Comparison of ENCODE assay signal across 8 mouse cellular contexts in the genomic region with DNA sequence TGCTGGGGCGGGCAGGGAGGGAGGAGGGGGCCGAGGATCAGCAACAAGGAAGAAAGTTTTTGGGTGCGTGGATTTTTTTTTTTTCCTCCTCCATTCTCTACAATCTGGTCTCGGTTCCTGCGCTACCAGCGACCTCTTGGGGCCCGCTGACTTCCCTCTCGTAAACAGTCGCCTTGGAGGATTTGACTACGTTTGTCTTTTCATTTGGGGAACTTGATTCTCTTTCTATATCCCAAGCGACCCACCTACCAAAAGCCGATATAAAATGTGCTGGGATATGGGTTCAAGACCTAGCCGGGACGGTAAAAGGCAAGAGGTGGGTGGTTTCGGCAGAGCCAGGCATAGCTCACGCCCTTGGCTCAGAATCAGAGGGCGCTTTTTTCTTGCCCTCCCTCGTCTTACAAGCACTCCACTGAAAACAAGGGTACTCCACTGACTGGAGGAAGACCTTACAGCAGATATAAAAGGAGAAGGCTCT. TPM values are rescaled to one million over a fixed set of nuclear protein-coding genes. Genes with fewer than 3 reads are reported as not detected.
A peak's percentile ranks its signal among the peaks of the same experiment; 100 is the strongest.
DNase-seq lines count a peak whose midpoint lies in the region; ATAC-seq and TF ChIP-seq lines count a peak whose summit lies in the region.

No protein-coding gene starts in this region.

- H3K36me3 ChIP-seq in heart, postnatal 0 days (replicated peaks; ENCODE audit: control insufficient read depth, insufficient read depth, low read length) = no peaks in the 10 kb centered on the region
- no peaks in the 10 kb centered on the region for H3K36me3 ChIP-seq in liver, embryonic 14.5 days (replicated peaks; ENCODE audit: control insufficient read depth, insufficient read depth, low read depth)
- no peaks in the 10 kb centered on the region for H3K36me3 ChIP-seq in neural tube, embryonic 14.5 days (ENCODE audit: control insufficient read depth, insufficient read depth, low read length)

- no peak overlapping the region for H3K27ac ChIP-seq in heart, postnatal 0 days (ENCODE audit: low read depth)
- H3K27ac ChIP-seq in liver, embryonic 14.5 days = no peak overlapping the region
- H3K27ac ChIP-seq in neural tube, embryonic 14.5 days (ENCODE audit: low read depth, low read length) = no peak overlapping the region; the same call in 1 of the 2 replicates

- peaks cover 22% of the 10 kb centered on the region for H3K27me3 ChIP-seq in heart, postnatal 0 days (ENCODE audit: control insufficient read depth, insufficient read depth, low read length)
- peaks cover 26% of the 10 kb centered on the region for H3K27me3 ChIP-seq in liver, embryonic 14.5 days (ENCODE audit: control insufficient read depth, insufficient read depth, low read length)
- no peaks in the 10 kb centered on the region for H3K27me3 ChIP-seq in neural tube, embryonic 14.5 days (ENCODE audit: control insufficient read depth, insufficient read depth, low read length)

- 0 out of 2 replicates have a peak, but pooled peaks cover 5% of the 10 kb centered on the region for H3K9me3 ChIP-seq in heart, postnatal 0 days (replicated peaks; ENCODE audit: control insufficient read depth, low read length)
- no peaks in the 10 kb centered on the region for H3K9me3 ChIP-seq in liver, embryonic 14.5 days (ENCODE audit: control insufficient read depth, low read length)
- H3K9me3 ChIP-seq in neural tube, embryonic 14.5 days (ENCODE audit: control insufficient read depth, low read length) = no peaks in the 10 kb centered on the region

- H3K9ac ChIP-seq in heart, postnatal 0 days (replicated peaks; ENCODE audit: low read depth, low read length) = peak overlapping the region; percentile 65
- H3K9ac ChIP-seq in liver, embryonic 14.5 days (replicated peaks) = no peak overlapping the region
- peak overlapping the region; percentile 80 for H3K9ac ChIP-seq in neural tube, embryonic 14.5 days (replicated peaks; ENCODE audit: low read depth, low read length)

- TF ChIP-seq CTCF in heart, postnatal 0 days (IDR thresholded peaks at IDR 0.05; ENCODE audit: low read depth) = peak; percentile 34
- TF ChIP-seq CTCF in liver, embryonic 14.5 days (IDR thresholded peaks at IDR 0.05; ENCODE audit: low read depth) = no peak

- peak; percentile 14; the same call in 1 of the 2 replicates for ATAC-seq in heart, postnatal 0 days (ENCODE audit: insufficient read depth, low read depth)
- ATAC-seq in liver, embryonic 14.5 days (ENCODE audit: insufficient read depth) = no peak
- peak; percentile 7; the same call in 1 of the 2 replicates for ATAC-seq in neural tube, embryonic 14.5 days (ENCODE audit: low read depth)

- peak overlapping the region; percentile 76 for H3K4me3 ChIP-seq in heart, postnatal 0 days (ENCODE audit: low read depth, low read length)
- peak overlapping the region; percentile 43 to 49; a peak in 3 of 4 replicates for H3K4me3 ChIP-seq in liver, embryonic 14.5 days (ENCODE audit: insufficient read depth in 1 of 2, low read depth in 2 of 2, low read length in 2 of 2)
- H3K4me3 ChIP-seq in neural tube, embryonic 14.5 days (ENCODE audit: low read depth, low read length) = peak overlapping the region; percentile 83

- no peak for TF ChIP-seq EP300 in heart, postnatal 0 days (IDR thresholded peaks at IDR 0.05; ENCODE audit: low read depth)
- TF ChIP-seq EP300 in liver, embryonic 14.5 days (IDR thresholded peaks at IDR 0.05; ENCODE audit: low read depth) = no peak

- H3K4me1 ChIP-seq in heart, postnatal 0 days (ENCODE audit: control insufficient read depth, insufficient read depth) = 0 out of 2 replicates have a peak, but pooled peaks cover 5% of the 10 kb centered on the region
- 0 out of 4 replicates have a peak, but pooled peaks cover 0 to 1% of the 10 kb centered on the region in 2 experiments for H3K4me1 ChIP-seq in liver, embryonic 14.5 days (replicated peaks; ENCODE audit: control insufficient read depth in 2 of 2, insufficient read depth in 2 of 2, low read length in 1 of 2)
- H3K4me1 ChIP-seq in neural tube, embryonic 14.5 days (ENCODE audit: control insufficient read depth, insufficient read depth, low read length) = peaks cover 5% of the 10 kb centered on the region; the same call in 1 of the 2 replicates

- peak; percentile 44 for DNase-seq in cerebellum, adult 11 months
- DNase-seq in cerebellum, postnatal 10 days = no peak
- peak; percentile 56 for DNase-seq in right cerebral cortex, postnatal 10 days (ENCODE audit: low spot score in 2 of 2)
- DNase-seq in right cerebral cortex, postnatal 4 days = no peak
- no peak for DNase-seq in heart, postnatal 0 days (ENCODE audit: low spot score)
- DNase-seq in liver, embryonic 14.5 days (ENCODE audit: low read depth in 3 of 3, low spot score in 3 of 3) = no peak
- DNase-seq in spleen, postnatal 4 days (ENCODE audit: low spot score in 2 of 2) = no peak

- peak overlapping the region; percentile 86 for H3K4me2 ChIP-seq in heart, postnatal 0 days (ENCODE audit: low read depth, low read length)
- peak overlapping the region; percentile 50 for H3K4me2 ChIP-seq in liver, embryonic 14.5 days (ENCODE audit: low read depth)
- peak overlapping the region; percentile 76 for H3K4me2 ChIP-seq in neural tube, embryonic 14.5 days (ENCODE audit: low read depth, low read length)

- under 1% methylated on average over 18 of the region's 18 CpGs for WGBS in heart, postnatal 0 days
- WGBS in liver, embryonic 14.5 days (ENCODE audit: insufficient replicate concordance) = 1% methylated on average over 18 of the region's 18 CpGs
- 2% methylated on average over 18 of the region's 18 CpGs for WGBS in neural tube, embryonic 14.5 days

RNA-seq across cellular contexts. Expression of gene Ust, which starts 0.4 kb away (rescaled TPM):
- 1.2 and 1.7 TPM in 2 replicates for total RNA-seq in heart, postnatal 0 days (2014; rRNA removed; ENCODE audit: low replicate concordance)
- polyA plus RNA-seq in heart, postnatal 0 days (2015; fragmentation: Nextera tagmentation; extraction: Ambion mirVana) = 0.93 and 1.1 TPM in 2 replicates
- 0.30 and 0.34 TPM in 2 replicates for polyA plus RNA-seq in liver, embryonic 14.5 days (2012; rRNA removed)
- 0.42 and 0.64 TPM in 2 replicates for polyA plus RNA-seq in liver, embryonic 14.5 days (2014; fragmentation: Nextera tagmentation; extraction: Ambion mirVana)
- 10.5 and 12.3 TPM in 2 replicates for polyA plus RNA-seq in neural tube, embryonic 14.5 days (2014; fragmentation: Nextera tagmentation; extraction: Ambion mirVana)

Comparison
In these comparisons a context has a peak if more than half of its experiments do, and no peak if none do; other contexts are left out.
1. DNase-seq: peak in cerebellum, adult 11 months (single experiment) and right cerebral cortex, postnatal 10 days (2 of 2); none in cerebellum, postnatal 10 days (0 of 2), right cerebral cortex, postnatal 4 days (single experiment), heart, postnatal 0 days (single experiment), liver, embryonic 14.5 days (0 of 3) and spleen, postnatal 4 days (0 of 2).
2. Peak in every context shown above with its lines, with median percentiles within 50 percentile points of each other: H3K4me2 ChIP-seq and H3K4me3 ChIP-seq.